Mouse (Mus musculus) cerebellum, adult 2 months (tissue): ENCODE results near the gene 1700003F12Rik.

Experiments
- CTCF ChIP-seq: fragments of 200-500 bp; IDR thresholded peaks from 2 replicates; pipeline ENCODE4 v1.5.1; 2011; ENCODE audit warnings: low read depth, mild to moderate bottlenecking, control low read depth, low read length, moderate library complexity, borderline replicate concordance; ENCODE audit not compliant: insufficient read depth
- POLR2A ChIP-seq: fragments of 200-500 bp; IDR thresholded peaks from 2 replicates; pipeline ENCODE4 v1.6.1; 2011; ENCODE audit warnings: low read length, control low read depth, borderline replicate concordance; ENCODE audit not compliant: insufficient read depth

DNA sequence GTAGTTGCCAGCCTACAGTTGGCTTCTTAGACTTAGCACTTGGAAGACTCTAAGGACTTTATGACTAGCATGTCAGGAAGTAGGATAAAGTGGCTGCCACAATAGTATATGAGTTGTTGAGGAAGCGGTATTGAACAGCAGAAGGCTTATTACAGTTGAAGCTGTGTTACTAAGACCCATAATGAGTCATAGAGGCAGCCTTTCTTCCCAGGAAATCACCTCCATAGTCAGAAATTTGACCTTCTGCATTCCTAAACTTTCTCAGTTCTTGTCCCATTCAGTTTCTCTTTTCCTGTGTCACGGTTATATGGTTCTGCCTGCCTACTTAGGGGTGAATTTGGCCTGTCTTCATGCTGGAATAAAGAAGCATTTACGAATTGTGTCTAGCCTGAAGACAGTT lies 29.9 kb upstream of the 1700003F12Rik start:
- no peak for TF ChIP-seq POLR2A
- no peak for TF ChIP-seq CTCF
